ENCODE assay signal across 22 mouse cellular contexts in the genomic region with DNA sequence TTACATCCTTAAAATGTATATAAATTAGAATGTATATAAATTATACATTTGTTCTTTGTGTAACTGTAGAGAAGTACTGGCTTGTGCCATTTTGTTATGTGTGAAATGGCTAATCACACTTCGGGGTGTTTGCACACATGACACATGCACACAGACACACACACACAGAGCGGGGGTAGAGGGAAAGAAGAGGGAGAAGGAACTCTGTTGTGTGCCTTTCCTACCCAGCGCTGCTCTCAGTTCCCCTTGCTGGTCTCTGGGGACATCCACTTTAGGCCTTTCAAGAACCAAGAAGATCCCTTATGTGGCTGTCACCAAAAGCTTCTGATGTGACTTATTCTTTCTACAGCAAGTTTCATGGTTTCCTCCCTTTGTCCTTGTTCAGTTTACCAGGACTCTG. TPM values are rescaled to one million over a fixed set of nuclear protein-coding genes. Genes with fewer than 3 reads are reported as not detected.
"Had no signal": no experiment of that assay in that cellular context is flagged by ENCODE, and none has a peak within 500 bp of the region (broad histone marks: within the 10 kb centered on the region; RNA-seq: fewer than 3 reads in every experiment).

No protein-coding gene starts in this region.

- H3K36me3 ChIP-seq: limb, embryonic 12.5 days; midbrain, embryonic 15.5 days; stomach, embryonic 15.5 days had no signal

- H3K4me3 ChIP-seq: limb, embryonic 12.5 days; megakaryocyte, embryonic 14.5 days; midbrain, embryonic 15.5 days; stomach, embryonic 15.5 days had no signal

- H3K9me3 ChIP-seq: limb, embryonic 12.5 days; megakaryocyte, embryonic 14.5 days; midbrain, embryonic 15.5 days; stomach, embryonic 15.5 days had no signal

- H3K27me3 ChIP-seq: limb, embryonic 12.5 days; midbrain, embryonic 15.5 days; stomach, embryonic 15.5 days had no signal

- H3K4me2 ChIP-seq: limb, embryonic 12.5 days; midbrain, embryonic 11.5 days; midbrain, embryonic 15.5 days; stomach, embryonic 15.5 days had no signal

- H3K27ac ChIP-seq: kidney, postnatal 0 days; limb, embryonic 12.5 days; liver, embryonic 14.5 days; midbrain, embryonic 15.5 days; stomach, embryonic 15.5 days had no signal

- H3K9ac ChIP-seq: limb, embryonic 12.5 days; liver, embryonic 14.5 days; midbrain, embryonic 15.5 days; stomach, embryonic 15.5 days had no signal

- DNase-seq: kidney, adult 11 months; kidney, adult 9 months; kidney, postnatal 36 days; layer of hippocampus, adult 9-11 months; layer of hippocampus, postnatal 36 days; liver; lung, adult 2 months; lung, postnatal 36 days; retina, postnatal 1 day; right cerebral cortex, postnatal 4 days; thymus, postnatal 4 days had no signal

- ATAC-seq: lung, postnatal 0 days; midbrain, embryonic 15.5 days had no signal

- H3K4me1 ChIP-seq: limb, embryonic 12.5 days; megakaryocyte, embryonic 14.5 days; midbrain, embryonic 15.5 days had no signal

RNA-seq across cellular contexts. Expression of a gene that starts 11.8 kb away (rescaled TPM):
- total RNA-seq: layer of hippocampus, adult 18-20 months; layer of hippocampus, postnatal 36 days; left cerebral cortex, adult 8-10 months; left cerebral cortex, postnatal 25 days had no signal
- polyA plus RNA-seq: liver, embryonic 14.5 days had no signal
